Comparison of ENCODE assay signal across 18 mouse cellular contexts in the genomic region with DNA sequence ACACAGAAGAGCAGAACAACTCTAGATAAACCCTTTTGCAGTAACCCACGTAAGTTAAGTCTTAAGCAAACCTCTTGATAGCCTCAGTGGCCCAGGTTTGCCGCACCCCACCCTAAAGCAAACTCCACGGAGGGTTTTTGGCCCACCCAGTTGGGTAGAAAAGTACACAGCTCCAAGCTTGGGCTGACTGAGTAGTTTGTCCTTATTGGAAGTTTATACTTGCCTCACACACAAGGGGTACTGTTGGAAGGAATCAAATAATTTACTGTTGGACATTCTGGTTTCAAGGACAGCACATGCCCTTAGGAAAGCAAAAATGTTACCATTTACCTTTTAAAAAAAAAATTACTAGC.
A peak's percentile ranks its signal among the peaks of the same experiment; 100 is the strongest.
DNase-seq lines count a peak whose midpoint lies in the region; ATAC-seq and TF ChIP-seq lines count a peak whose summit lies in the region.
"Had no signal": no experiment of that assay in that cellular context is flagged by ENCODE, and none has a peak within 500 bp of the region (broad histone marks: within the 10 kb centered on the region; RNA-seq: fewer than 3 reads in every experiment).

No protein-coding gene starts in this region.

- no peak for DNase-seq in heart, adult 11 months
- no peak for DNase-seq in layer of hippocampus, adult 2 months (ENCODE audit: low spot score in 2 of 2)
- DNase-seq in layer of hippocampus, postnatal 14 days (ENCODE audit: low spot score in 2 of 2) = no peak
- DNase-seq in layer of hippocampus, adult 18-20 months (ENCODE audit: low spot score in 2 of 2) = no peak
- no peak for DNase-seq in thymus, postnatal 14 days
- DNase-seq: adrenal gland, postnatal 25 days; embryo, embryonic 11 days; lung, adult 2 months; midbrain, embryonic 14.5 days had no signal

- H3K4me1 ChIP-seq in heart, embryonic 13.5 days = peaks cover 75% of the 10 kb centered on the region
- H3K4me1 ChIP-seq in brown adipose tissue, adult 24 weeks (ENCODE audit: control insufficient read depth, insufficient read depth, insufficient read length, low read length) = peaks cover 6% of the 10 kb centered on the region; the same call in 1 of the 2 replicates
- H3K4me1 ChIP-seq in cortical plate, adult 2 months (ENCODE audit: control insufficient read depth, insufficient read depth, low read length) = 0 out of 2 replicates have a peak, but pooled peaks cover 3% of the 10 kb centered on the region

- TF ChIP-seq CTCF in layer of hippocampus, adult 2 months (conservative IDR thresholded peaks at IDR 0.05) = no peak
- TF ChIP-seq CTCF in cortical plate, adult 2 months (IDR thresholded peaks at IDR 0.05; ENCODE audit: extremely low read depth, insufficient read depth, low read length) = no peak

- peak overlapping the region; percentile 35; the same call in 1 of the 2 replicates for H3K4me2 ChIP-seq in heart, embryonic 13.5 days
- H3K4me2 ChIP-seq: embryonic facial prominence, embryonic 15.5 days; hindbrain, embryonic 15.5 days had no signal

- no peak for ATAC-seq in heart, embryonic 13.5 days (ENCODE audit: extremely low read depth, insufficient number of reproducible peaks, low FRiP score, low TSS enrichment)
- ATAC-seq: intestine, postnatal 0 days had no signal

- no peaks in the 10 kb centered on the region for H3K9me3 ChIP-seq in heart, embryonic 13.5 days
- H3K9me3 ChIP-seq: embryonic facial prominence, embryonic 15.5 days; forebrain, embryonic 10.5 days; hindbrain, embryonic 15.5 days had no signal

- no peaks in the 10 kb centered on the region for H3K27me3 ChIP-seq in heart, embryonic 13.5 days (replicated peaks)
- H3K27me3 ChIP-seq: embryonic facial prominence, embryonic 15.5 days; hindbrain, embryonic 15.5 days had no signal

- WGBS in heart, embryonic 13.5 days = 66% methylated on average over 3 of the region's 3 CpGs

- peak overlapping the region; percentile 67 for H3K27ac ChIP-seq in heart, embryonic 13.5 days (replicated peaks)
- H3K27ac ChIP-seq in layer of hippocampus, adult 2 months = peak overlapping the region; percentile 83
- peak overlapping the region; percentile 89 for H3K27ac ChIP-seq in brown adipose tissue, adult 24 weeks (replicated peaks; ENCODE audit: low read depth, low read length)
- H3K27ac ChIP-seq in cortical plate, adult 2 months (ENCODE audit: insufficient read depth, low read length) = peak overlapping the region; percentile 83; the same call in 1 of the 2 replicates
- H3K27ac ChIP-seq: embryonic facial prominence, embryonic 15.5 days; forebrain, embryonic 10.5 days; hindbrain, embryonic 15.5 days; kidney, postnatal 0 days had no signal

- TF ChIP-seq POLR2A in cortical plate, adult 2 months (IDR thresholded peaks at IDR 0.05; ENCODE audit: extremely low read depth, insufficient read depth, low read length) = no peak

- no peak overlapping the region for H3K4me3 ChIP-seq in heart, embryonic 13.5 days
- no peak overlapping the region for H3K4me3 ChIP-seq in layer of hippocampus, adult 2 months
- H3K4me3 ChIP-seq in brown adipose tissue, adult 24 weeks (ENCODE audit: insufficient read depth, low read depth, low read length) = no peak overlapping the region
- H3K4me3 ChIP-seq in cortical plate, adult 2 months (ENCODE audit: insufficient read depth, low read length) = no peak overlapping the region
- H3K4me3 ChIP-seq: embryonic facial prominence, embryonic 15.5 days; forebrain, embryonic 10.5 days; hindbrain, embryonic 15.5 days; myocyte had no signal

- peaks cover 35% of the 10 kb centered on the region for H3K36me3 ChIP-seq in heart, embryonic 13.5 days
- H3K36me3 ChIP-seq: hindbrain, embryonic 15.5 days had no signal

- H3K9ac ChIP-seq in heart, embryonic 13.5 days = no peak overlapping the region
- H3K9ac ChIP-seq: embryonic facial prominence, embryonic 15.5 days; hindbrain, embryonic 15.5 days had no signal
